Mouse (Mus musculus): ENCODE data around the gene Cfap65. TPM values are rescaled to one million over a fixed set of nuclear protein-coding genes. Genes with fewer than 3 reads are reported as not detected.

Cfap65 gene
- polyA plus RNA-seq (2012; rRNA removed): 3.0 and 3.1 TPM in 2 replicates

DNA sequence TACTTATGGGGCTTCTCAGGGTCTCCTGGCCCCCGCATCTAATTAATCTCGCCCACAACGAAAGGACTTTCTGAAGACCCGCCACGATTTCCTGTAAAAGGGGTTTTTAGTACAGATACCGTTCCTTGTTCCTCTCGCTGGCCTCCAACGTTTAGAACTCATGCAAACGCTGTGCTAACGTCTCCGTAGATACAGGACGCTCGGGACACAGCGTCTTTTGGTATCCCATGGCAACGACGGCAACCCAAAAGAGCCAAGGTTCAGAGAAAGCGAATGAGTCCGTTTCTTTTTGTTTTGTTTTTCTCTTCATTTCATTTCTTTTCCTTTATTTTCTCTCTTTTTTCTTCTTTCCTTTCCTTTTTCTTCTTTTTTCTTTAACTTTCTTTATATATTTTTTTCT is at the start of gene Cfap65:
TSS of gene Cfap65 (minus strand) at position 198 of the 400 bp plus-strand sequence.

DNA sequence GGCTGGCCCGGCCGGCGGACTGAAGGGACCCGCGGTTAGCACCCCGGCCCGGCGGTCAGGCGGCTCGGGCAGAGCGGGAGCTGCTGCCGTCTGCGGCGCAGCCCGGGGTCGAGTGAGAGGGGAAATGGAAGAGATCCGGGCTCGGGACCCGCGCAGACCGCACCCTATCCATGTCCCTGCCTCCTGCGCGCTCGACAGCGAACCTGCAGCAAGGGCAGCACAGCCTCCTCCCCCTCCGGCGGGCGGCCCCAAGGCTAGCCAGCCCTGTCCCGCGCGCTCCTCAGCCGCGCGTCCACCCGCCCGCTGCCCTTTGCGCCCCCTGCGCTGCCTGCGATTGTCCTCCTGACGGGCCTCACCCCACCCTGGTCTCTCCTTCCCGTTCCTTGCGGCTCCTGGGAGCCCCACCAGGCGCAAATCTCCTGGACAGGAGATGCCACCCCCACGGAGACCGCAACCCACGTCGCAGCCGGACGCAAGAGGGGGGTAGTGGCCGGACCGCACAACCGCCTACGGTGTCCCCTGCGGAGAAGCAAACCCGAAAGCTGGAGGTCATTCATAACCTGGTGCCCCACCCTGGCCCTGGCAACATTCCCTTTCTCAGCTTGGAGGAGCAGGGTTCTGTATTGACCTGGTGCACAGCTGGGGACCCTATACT is 16.3 kb upstream of the Cfap65 start, which contains the start of gene Ihh:
TSS of gene Ihh (minus strand) at position 117 of the 655 bp plus-strand sequence.

DNA sequence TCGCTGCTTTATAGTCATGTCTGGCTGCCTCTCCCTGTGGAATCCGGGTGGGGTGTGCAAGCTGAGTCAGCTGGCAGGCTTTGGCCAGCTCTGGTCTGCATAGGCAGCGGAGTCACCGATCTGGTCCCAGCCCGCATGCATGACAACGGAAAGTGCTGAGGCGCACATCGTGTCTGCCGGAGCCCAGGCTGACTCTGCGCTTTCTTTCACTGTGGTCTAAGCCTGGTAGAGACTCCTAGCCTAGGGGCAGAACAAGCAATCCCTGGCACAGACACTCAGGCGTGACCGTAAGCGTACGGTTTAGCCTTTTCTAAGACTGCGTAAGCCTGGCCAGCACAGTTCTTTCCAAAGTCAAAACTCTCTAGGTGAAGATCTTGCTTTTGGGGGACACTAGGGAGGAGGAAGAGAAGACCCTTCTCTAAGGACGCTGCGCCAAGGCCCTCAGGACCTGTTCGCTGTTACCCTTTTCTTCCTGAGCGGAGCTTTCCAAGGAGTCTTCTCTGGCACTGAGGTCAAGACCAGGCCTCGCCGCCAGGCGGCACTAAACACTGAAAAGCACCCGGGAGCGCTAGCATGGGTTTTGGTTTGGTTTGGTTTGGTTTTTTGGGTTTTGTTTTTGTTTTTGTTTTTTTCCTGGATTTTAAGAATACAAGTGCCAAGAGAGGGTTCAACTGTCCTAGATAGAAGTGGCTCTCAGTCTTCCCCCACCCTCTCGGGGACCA is 42.1 kb downstream of the Cfap65 start, which contains the start of gene Cryba2:
TSS of gene Cryba2 (minus strand) at position 10 of the 722 bp plus-strand sequence.

DNA sequence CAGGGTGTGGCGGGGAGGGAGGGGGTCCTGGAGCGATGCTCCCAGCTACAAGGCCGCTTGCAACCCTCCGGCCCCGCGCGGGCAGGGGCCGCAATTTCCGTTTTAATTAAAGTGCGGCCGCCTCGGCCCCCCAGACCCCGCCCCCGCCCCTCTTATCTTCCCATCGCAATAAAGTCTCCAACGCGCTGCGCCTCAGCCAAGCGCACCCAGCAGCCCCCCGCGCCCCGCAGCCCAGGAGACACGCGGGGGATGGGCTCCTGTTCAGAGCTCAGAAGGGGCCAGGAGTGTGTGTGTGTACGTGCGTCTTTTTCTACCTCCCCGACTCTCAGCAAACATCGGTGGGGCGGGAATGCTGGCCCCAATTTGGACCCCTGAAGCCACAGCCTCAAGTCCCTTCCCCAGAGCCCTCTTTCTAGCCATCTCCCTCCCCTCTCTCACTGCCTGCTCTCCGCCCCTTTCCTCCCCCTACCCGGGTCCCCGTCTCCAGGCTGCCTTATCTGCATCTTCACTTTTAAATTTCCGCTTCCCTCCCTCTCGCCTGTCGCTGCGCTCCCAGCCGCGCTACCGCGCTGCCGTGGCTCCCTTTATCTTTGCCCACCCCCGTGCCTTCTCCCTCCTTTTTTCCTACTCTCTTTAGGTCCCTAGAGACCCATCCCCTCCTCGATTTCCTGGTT is 49.9 kb downstream of the Cfap65 start, which contains the start of gene Fev:
TSS of gene Fev (minus strand) at position 51 of the 674 bp plus-strand sequence.

DNA sequence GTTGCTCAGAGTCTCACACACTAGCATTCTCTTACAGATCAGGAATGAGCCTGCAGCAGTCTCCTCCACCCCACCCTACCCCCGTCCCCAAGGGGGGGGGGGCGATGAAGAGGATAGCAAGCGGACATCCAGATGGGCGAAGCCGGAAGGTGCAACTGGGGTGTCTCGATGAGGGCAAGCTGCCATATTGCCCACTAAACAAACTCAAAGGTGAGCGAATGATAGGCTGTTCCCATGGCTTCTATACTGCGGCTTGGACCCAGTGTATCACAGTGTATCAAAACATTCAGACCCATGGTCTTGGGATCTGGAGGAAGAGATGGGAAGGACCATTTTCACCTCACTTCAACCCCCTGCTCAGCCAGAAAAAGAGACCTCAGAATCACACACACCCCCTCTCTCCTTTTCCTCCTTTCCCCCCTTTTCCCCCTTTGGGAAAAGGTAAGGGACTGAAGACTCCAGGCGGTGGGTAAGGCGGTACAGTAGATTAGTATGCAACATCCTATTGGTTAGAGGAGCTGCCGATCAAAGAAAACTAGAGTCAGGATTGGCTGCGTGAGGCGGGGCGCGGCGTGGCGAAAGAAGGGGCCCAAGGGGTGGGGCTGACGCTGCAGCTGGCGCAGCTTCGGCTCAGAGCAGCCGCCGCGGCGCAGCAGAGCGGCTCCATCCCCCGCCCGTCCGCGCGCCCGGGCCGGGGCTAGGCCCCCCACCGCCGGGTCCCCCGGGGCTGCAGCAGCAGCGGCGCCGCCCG is 80.9 kb downstream of the Cfap65 start, which contains the start of gene Cdk5r2:
TSS of gene Cdk5r2 (plus strand) at position 629 of the 751 bp plus-strand sequence.

Other genes with a start within 250 kb of the Cfap65 start
- gene Cyp27a1, start 222.0 kb downstream of the Cfap65 start, polyA plus RNA-seq (2012; rRNA removed): 2.5 and 4.0 TPM in 2 replicates
- 0.07 and 0.98 TPM in 2 replicates for gene Prkag3, start 186.4 kb downstream of the Cfap65 start, polyA plus RNA-seq (2012; rRNA removed)
- 2.6 and 8.3 TPM in 2 replicates for gene Wnt6, start 163.7 kb downstream of the Cfap65 start, polyA plus RNA-seq (2012; rRNA removed)
- gene Wnt10a, start 144.1 kb downstream of the Cfap65 start, polyA plus RNA-seq (2012; rRNA removed): 0.34 and 1.1 TPM in 2 replicates
- gene Cdk5r2, start 80.7 kb downstream of the Cfap65 start, polyA plus RNA-seq (2012; rRNA removed): 44.6 and 54.5 TPM in 2 replicates
- 0.58 and 1.6 TPM in 2 replicates for gene Fev, start 50.2 kb downstream of the Cfap65 start, polyA plus RNA-seq (2012; rRNA removed)
- 0.39 and 1.1 TPM in 2 replicates for gene Cryba2, start 42.5 kb downstream of the Cfap65 start, polyA plus RNA-seq (2012; rRNA removed)
- 0.60 and 3.4 TPM in 2 replicates for gene Ihh, start 16.1 kb upstream of the Cfap65 start, polyA plus RNA-seq (2012; rRNA removed)
- gene Nhej1, start 189.6 kb upstream of the Cfap65 start, polyA plus RNA-seq (2012; rRNA removed): 3.0 and 3.8 TPM in 2 replicates
- 0.06 and 0.15 TPM in 2 replicates for gene Slc23a3, start 198.3 kb upstream of the Cfap65 start, polyA plus RNA-seq (2012; rRNA removed)
- 60.0 and 62.1 TPM in 2 replicates for gene Cnppd1, start 207.1 kb upstream of the Cfap65 start, polyA plus RNA-seq (2012; rRNA removed)
- gene Retreg2, start 207.2 kb upstream of the Cfap65 start, polyA plus RNA-seq (2012; rRNA removed): 139 and 143 TPM in 2 replicates
- gene Zfand2b, start 233.0 kb upstream of the Cfap65 start, polyA plus RNA-seq (2012; rRNA removed): 53.6 and 56.3 TPM in 2 replicates
- gene Abcb6, start 244.8 kb upstream of the Cfap65 start, polyA plus RNA-seq (2012; rRNA removed): 31.6 and 32.7 TPM in 2 replicates

Measured in central nervous system, embryonic 14 days (tissue).